Mouse (Mus musculus) telencephalon, adult 2 months (tissue): ENCODE data around the gene Astn2.

Source experiments
- DNase-seq: peaks from one replicate; pipeline ENCODE4 v3.0.0-alpha.2; 2011; ENCODE audit warnings: low read depth, low spot score

Astn2 gene

DNA sequence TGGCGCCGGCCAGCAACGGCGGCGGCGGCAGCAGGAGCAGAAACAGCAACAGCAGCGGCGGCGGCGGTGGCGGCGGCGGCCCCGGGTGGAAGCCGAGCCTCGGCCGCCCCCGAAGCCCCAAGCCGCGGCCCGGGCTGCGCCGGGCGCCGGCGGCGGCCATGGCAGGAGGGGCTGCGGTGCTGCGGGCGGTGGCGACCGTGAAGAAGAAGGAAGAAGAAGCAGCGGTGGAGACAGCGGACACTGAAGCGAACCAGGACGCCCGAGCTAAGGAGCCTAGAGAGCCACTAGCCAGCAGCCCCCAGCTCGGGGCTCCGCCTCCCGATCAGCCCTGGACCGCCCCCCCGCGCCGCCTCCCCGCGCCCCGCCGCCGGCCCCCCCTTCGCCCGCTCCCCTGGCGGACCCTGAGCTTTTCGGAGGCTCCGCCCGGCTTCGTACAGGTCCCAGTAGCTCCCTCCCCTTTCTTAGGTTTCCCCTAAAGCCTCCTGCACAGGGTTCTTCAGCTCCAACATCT, at the start of gene Astn2:
Gene Astn2, minus strand, starts transcription at position 411 of the 511 bp plus-strand sequence.
- DNase-seq = no peak

DNA sequence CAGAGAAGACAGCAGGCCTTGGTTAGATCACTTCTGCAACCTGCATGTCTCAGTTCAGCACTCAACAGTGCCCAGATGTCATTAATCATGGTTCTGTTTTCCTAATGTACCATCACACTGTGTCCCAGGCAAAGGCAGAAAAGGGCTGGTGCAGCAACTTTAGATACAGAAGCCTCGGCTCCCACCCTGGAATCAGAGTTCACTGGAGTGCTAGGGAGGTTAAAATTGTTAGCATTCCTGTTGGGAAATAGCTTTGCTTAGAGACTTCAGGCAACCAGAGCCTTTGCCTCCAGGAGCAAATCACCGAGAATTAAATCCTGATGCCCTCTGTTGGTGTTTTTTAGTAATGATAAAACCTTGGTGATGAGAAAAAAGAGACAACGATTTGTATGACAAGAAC, 45.7 kb upstream of the Astn2 start:
- no peak for DNase-seq

DNA sequence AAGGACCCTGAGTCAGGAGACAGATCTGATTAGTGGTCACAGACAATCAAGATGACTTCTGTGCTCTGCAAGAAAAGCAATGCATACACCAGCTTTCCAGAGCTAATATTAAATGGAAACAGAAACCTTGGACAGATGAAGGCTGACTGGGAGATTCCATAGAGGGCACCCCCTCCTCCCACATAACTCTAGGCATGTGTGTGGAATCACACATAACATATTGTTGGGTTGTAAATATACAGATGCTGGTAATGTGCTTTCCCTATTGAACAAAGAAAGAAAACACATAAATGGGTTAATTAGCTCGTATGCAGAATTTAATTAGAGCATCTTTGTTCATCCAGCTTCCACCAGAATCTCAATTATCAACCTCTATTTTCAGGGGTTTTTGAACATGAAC, 26.8 kb upstream of the Astn2 start:
- DNase-seq = no peak

DNA sequence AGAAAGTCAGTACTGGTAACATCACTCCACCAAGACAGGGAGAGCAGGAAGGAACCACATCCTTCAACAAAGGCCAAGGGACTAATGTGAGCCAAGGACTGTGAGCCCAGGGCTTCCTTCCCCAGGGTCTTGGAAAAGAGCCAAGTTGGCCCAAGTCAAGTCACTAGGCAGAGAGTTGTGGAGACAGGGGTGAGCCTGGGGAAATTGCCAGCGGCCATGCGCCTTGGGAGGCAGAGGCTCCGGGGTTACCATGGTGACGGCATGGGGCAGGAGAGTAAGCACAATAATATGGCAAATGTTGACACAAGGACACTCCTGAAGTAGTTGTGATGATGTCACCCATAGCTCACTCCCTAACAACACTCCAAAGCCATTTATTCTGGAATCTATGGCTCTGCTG, 21.4 kb upstream of the Astn2 start:
- no peak for DNase-seq

DNA sequence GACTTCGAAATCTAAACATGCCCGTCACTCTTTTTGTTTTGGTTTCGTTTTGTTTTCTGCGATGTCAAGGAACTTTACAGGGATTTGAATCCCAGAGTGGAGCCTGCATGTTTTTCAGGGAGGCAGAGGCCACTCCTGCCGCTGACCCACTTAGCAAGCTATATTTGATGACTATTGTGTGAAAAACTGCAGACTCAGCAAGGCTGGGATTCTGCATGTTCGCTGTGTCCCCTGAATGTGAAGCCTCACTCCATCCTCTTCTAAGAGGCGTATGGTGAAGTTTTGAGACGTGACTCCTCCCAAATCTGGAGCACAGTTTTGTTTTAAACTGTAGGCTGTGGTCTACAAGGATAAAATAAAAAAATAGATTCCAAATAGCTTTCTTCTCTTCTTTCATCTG, 10.4 kb upstream of the Astn2 start:
- DNase-seq = no peak

DNA sequence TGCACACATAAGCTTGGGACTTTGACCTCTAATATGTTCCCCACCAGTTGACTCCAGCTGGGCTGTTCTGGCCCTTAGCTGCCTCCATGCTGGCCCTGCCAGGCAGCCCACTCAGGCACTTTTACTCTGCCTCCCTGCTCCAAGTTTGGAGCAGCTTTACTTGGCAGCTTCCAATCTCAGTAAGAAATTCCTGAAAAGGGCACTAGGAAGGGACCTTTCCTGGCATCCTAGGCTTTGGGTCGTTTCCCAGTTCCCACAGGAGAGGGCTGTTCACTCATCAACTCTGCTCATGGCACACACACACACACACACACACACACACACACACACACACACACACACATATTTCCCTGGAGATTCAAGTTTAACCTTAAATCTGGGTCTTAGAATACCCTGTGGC, 675 bp upstream of the Astn2 start:
- DNase-seq = no peak

DNA sequence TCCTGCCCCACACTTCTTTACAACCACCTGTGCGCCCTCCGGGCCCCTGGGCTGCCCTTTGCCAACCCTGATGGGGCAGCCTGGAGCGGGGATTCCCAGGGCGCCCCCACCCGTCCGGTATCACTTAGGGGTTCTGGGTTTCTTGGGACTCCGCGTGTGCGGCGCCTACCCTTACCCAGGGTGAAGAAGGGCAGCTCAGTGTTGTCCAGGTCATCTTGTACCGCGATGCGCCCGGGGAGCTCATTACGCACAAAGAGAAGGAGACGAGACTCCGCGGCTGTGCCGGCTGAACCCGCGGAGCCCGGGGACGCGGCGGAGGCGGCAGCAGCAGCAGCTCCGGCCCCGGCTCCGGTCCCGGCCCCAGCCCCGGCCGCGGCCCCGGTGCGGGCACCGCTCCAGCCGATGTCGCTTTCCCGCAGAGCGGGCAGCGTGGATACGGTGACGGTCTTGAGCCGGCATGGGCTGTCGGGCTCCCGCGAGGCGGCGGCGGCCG, 657 bp downstream of the Astn2 start:
- DNase-seq = no peak

DNA sequence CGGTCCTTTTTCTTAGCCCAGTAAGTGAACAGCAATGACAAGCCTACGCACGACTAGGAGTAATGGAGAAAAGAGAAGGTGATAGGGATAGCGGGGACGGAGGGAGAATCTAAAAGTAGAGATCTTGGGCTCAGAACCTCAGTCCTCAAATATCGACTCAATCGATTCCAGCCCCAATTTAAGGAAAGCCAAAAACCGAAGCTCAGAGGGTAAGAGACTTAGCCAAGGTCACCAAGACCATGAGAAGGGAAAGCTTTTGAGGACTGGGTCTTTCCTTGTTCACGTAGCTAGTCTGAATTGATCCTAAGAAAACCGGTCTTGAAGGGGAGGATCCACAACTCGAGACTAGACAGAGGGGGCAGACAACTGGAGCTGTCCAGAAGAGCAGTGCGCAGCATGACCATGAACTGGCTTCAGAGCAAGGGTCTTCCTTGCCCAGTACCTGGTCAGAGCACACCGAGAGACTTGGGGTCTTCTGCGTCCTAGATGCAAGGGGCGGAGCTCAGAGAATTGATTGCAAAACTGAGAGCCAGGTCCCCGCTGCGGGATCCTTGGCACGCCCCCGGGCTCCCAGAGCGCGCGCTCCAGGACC, 1.2 kb downstream of the Astn2 start:
- DNase-seq = no peak

DNA sequence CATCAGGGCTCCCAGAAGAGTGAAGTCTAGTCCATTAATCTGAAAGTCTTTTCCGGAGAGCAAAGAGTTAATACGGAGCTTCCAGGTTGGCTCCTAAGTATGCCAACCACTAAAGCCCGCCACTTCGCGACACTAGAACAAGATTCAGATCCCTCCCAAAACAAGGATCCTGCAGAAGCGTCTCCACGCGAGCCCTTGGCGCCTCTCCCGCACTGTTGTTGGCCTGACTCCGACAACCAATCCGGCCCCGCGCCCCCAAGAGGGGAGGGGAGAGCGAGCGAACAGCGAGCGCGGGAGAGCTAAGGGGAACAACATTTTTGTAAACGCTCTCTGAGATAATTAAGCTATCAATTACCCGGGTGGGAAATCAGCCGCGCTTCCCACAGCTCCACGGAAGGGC, 1.8 kb downstream of the Astn2 start:
- DNase-seq = no peak

DNA sequence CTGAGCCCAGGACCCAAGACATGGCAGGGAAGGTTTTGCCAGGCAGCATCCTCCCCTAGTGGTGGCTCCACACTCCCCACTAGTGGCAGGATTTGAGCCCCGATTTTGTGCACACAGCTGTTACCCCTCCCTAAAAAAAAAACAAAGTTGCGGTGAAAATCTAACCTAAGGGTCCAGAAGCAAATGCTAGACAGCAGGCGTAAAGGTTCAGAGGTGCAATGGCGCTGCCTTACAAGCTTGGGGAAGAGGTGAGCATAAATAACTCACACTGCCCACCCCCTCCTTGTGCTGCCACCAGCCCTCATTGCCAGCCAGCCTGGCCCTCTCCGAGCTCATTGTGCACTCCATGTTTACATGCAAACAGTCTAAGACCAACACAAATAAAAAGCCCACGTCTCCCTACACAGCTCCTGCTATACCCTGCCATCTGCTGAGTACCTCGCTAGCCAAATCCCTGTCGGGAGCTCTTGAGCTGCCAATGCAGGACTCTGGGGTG, 3.2 kb downstream of the Astn2 start:
- no peak for DNase-seq

DNA sequence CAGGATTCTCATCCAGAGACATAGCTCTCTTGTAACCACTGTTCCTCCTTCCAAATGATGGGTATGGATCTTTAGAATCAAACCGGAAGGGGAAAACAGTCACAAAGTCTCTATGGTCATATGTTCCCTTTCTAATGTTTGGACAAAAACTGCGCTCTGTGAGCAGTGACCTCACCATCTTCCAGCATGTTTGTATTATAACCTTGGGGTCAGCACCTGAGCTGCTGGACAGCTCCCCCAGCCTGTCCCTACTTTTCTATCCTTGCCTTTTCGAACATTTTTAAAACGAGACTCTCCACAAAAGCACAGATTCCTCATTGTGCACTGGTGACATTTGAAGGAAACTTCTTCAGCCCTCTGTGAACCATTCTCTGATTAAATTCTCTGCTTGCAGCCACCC, 5.3 kb downstream of the Astn2 start:
- no peak for DNase-seq

DNA sequence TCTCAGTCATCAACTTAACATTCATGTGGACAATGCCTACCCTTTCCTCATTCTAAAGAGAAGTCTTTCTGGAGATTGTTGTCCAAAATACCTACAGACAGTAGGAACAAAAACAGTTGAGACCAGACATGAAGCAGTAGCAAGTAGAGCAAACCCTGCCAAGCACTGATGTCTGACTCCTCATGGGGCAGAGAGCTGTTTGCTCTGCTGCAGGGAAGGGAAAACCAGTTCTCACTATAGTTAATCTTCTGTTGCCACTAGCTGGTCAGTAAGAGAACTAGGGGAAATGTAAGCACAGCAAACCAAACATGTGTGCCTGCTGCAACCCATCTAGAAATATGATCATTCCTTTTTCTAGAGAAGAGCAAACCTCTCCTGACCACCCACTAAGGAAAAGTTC, 7.2 kb downstream of the Astn2 start:
- DNase-seq = no peak

DNA sequence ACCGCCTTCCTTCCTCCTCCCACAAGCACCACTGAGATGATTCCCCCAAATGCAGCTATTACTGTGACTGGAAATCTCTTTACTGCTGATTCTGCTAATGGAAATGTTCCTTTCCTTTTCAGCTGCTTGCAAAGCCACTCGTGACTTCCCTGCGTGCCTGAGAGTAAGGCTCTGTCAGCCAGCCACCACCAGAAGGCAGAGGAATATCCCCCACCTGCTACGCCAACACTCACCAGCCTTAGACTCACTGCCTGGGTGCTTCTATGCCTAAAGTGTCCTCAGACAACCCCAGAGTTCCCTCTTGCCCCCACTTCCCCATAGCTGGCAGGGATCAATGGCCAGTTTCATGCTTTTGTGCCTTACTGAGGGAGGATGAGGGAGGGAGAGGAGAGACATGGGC, 11.1 kb downstream of the Astn2 start:
- no peak for DNase-seq

DNA sequence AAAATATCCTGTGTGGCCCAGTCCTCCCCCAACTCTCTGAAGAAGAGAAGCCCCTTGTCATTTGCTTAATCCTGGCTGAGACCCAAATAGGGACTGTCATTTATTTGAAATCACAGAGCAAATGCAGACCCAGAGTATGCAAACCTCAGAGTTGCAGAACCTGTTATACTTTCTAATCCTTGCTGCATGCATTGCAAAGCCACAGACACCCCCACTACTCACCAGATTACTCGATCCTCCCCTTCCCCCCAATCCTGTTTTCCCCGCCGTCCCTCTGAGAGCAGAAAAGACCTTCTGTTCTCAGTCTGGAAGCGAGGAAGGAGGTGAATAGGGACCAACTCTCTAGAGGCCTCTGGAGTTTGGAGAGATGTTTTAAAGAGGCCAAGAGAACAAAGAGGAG, 13.9 kb downstream of the Astn2 start:
- DNase-seq = no peak

DNA sequence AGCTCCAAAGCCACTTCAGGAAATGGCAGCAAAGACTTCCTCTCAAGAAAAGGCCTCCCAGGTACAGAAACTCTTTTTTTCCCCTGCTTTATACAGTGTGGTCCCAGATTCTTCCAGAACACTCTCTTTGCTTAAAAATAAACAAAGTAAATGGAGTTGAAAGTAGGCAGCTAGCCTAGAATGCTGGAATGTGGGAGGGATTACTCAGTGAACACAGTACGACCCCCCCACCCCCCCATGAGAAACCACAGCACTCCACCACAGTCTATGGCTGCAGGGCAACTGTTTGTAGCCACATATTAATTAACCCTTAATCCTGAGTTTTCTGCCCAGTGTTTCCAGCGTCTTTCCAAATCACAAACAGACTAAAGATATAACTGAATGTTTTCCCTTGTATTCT, 25.8 kb downstream of the Astn2 start:
- no peak for DNase-seq

DNA sequence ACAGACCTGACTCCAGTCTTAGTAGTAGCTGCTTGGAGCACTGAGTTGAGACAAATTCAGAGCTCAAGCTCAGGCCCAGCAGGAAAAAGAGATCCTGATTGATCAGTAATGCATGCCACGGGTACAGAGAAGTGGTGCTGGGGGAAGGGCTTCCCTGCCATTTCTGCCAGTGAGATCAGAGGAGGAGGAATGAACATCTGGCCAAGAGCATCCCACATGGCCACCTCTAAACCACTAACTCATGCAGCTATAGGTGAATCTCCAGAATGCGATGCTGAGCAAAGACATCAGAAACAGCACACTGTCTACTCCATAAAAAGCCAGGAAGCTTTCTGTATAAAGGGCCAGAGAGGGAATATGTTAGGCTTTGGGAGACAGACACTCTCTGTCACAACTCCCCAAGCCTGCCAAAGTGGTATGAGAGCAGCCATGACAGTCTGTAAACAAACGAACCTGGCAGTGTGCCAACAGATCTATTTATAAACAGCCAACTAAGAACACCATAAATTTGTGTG, 33.8 kb downstream of the Astn2 start:
- DNase-seq = peak; percentile 36

DNA sequence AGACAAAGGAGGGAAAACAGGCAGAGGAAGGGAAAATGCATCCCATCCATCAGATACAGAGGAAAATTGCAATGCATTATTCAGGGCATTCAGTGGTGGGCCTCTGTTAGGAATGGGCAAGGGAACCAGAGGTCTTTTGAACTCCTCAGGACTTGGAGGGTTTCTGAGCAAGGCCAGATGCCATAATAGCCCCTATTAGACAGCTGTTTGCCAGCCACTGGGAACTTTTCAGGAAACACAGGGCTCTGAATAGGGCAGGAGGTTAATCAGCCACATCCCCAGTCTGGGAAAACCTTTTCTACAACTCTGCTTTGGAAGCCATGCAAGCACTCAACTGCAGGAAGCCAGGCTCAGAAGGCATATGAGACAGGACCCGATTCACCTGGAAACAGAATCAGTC, 38.9 kb downstream of the Astn2 start:
- no peak for DNase-seq

DNA sequence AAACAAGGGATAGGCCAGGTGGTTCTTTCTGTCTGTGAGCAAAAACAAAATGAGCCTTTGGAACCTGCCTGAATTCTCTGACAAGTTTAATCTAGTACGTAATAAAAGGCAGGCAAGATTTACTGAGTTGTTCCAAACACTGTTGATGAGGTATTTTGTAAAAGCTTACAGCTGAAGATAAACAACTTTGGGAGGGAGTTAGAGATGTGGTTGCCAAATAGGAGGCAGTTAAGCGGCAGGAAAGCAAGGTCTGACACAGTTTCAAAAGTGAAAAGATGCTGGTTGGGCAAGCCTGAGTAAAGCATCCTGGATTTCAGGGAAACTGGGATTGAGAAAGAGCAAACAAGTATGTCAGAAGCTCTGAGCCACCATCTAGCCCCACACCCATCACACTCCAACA, 59.8 kb downstream of the Astn2 start:
- no peak for DNase-seq

DNA sequence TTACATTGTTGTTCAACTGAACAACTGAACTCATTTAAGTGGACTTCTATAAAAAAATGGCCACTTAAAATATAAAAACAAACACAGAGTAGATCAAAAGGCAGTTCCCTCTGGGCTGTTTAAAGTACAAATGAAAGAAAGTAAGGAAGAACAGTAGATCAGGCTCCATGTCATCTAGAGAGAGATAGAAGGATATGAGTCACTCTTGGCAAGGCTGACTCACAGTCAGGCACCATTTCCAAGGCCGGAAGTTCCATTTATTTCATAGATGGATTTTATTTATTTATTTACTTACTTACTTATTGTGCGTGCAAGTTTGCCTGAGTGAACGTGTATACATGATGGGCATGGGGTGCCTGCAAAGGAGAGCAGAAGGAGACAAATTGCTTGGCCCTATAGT, 67.0 kb downstream of the Astn2 start:
- no peak for DNase-seq

DNA sequence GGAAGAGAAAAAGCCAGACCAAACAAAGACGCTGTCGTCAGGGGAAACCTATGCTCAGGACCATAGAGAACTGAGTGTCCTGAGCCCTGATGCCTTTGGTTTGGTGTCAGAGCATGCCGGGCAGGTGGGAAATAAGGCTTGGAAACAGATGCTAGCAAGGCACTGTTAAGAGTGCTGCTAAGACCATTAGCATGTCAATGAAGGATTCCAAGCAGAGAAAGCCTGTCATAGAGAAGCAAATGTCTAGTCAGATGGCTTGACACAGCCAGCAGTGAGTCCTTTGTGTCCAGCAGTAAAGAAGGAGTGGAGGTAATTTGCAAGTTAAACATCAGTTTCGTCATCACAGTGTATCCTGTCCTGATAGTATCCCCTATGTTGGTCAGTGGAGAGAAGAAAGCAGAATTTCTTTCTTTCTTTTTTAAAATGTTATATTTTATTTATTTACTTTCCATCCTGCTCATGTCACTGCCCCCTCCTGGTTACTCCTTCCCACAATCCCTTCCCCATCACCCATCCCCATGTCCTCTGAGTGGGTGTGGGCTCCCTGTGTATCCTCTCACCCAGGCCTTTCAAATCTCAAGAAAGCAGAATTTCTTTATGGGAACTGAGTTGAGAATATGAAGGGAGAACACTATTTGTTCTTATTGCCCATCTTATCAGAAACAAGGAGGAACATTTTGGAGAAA, 73.7 kb downstream of the Astn2 start:
- no peak for DNase-seq

DNA sequence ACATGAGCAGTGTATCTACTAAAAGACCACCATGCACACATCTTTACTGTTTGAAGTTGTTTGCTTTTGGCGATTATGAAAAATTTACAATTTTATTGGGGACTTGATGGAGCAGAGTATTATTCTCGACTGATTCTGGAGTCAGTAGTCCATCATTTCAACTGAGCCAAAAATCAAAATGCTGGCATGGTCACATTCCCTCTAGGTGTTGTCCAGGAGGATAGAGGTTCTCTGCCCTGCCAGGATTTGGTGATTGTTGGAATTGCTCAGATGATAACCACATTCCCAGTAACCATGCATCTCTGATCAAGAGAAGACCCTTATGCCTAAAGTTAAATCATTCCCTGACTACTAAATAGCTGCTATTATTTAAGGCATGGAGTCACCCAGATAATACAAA, 83.4 kb downstream of the Astn2 start:
- DNase-seq = no peak

DNA sequence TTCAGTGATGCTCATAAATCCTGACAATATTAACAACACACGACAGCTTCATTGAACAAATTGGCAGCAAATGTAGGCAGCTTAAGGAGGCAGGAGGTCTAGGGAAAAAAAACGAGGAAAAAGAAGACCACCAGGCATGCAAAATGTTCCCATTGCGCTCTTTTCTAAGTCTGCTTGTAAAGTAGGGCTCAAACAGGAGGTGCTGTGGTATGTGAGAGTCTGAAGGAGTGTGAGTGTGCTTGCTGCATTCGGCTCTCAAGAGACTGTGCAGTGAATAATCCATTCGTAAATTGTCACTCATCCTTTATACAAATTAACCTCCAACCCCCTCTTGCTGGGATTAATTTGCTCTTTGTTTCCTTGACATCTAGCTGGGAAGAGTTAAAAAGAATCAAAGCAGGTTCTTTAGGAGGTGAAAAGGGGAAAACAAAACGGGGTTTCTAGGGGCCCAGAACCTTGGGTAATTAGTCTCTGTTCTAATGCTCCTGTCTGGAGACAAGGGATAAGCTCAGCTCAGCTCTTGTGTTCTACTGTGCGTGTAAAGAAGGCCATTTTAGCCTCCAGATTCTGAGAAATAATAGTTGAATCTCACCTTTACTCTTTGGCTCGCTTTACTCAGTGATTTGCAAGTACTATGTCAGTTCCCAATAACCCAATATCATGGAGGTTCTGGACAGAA, 89.5 kb downstream of the Astn2 start:
- no peak for DNase-seq

DNA sequence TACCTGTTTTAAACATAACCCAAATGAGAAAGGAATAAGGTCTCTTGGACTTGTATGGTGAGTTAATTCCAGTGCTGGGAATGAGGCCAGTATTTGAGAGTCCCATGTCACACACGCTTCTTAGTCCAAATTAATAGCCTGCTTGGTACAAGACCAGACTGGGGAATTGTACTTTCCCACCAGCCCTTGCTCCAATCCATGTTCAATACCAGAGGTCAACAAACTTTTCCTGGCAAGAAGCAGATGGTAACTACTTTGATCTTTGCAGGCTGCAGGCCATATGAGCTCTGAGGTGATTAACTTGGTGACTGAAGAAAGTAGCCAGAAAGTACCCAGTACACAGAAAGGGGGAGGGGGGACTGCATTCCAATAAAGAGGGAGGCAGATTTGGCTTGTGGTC, 91.7 kb downstream of the Astn2 start:
- no peak for DNase-seq
